Mouse (Mus musculus) cerebellum, adult 8-10 months (tissue): ENCODE data around the gene Nkd2.

Source experiments
- DNase-seq: peaks from one replicate; pipeline ENCODE4 v3.0.0; 2022

The Nkd2 gene

GRCm38 (mm10) chr13:73814181-73814580 lies 33.2 kb downstream of the Nkd2 start:
- DNase-seq, result no peak

- no peak for DNase-seq
These were observed 34.5 kb downstream of the Nkd2 start for GRCm38 (mm10) chr13:73812936-73813335.

GRCm38 (mm10) chr13:73804914-73805313 lies 42.5 kb downstream of the Nkd2 start:
- no peak for DNase-seq

GRCm38 (mm10) chr13:73803450-73804178 lies 43.8 kb downstream of the Nkd2 start:
- DNase-seq, result no peak

GRCm38 (mm10) chr13:73799110-73799509 lies 48.3 kb downstream of the Nkd2 start:
- no peak for DNase-seq

- no peak for DNase-seq
These were observed 54.3 kb downstream of the Nkd2 start for GRCm38 (mm10) chr13:73793171-73793570.

GRCm38 (mm10) chr13:73792176-73792575 lies 55.3 kb downstream of the Nkd2 start:
- no peak for DNase-seq

GRCm38 (mm10) chr13:73782486-73782885 lies 64.9 kb downstream of the Nkd2 start:
- no peak for DNase-seq

- DNase-seq, result no peak
These were observed 69.9 kb downstream of the Nkd2 start for GRCm38 (mm10) chr13:73777578-73777977.

GRCm38 (mm10) chr13:73775786-73776185 lies 71.6 kb downstream of the Nkd2 start:
- no peak for DNase-seq

- DNase-seq, result no peak
These were observed 73.8 kb downstream of the Nkd2 start for GRCm38 (mm10) chr13:73773519-73774205.

- no peak for DNase-seq
These were observed 74.8 kb downstream of the Nkd2 start for GRCm38 (mm10) chr13:73772655-73773054.

GRCm38 (mm10) chr13:73771131-73771530 lies 76.3 kb downstream of the Nkd2 start:
- DNase-seq, result no peak

GRCm38 (mm10) chr13:73769916-73770682 lies 77.3 kb downstream of the Nkd2 start:
- DNase-seq, result no peak
